Mouse (Mus musculus) cortical plate, adult 2 months (tissue): Measurements from ENCODE around the gene Ypel2.

ENCODE experiments used
- CTCF ChIP-seq: fragments of 200-500 bp; IDR thresholded peaks from 2 replicates; pipeline ENCODE4 v1.5.1; 2011; ENCODE audit warnings: mild to moderate bottlenecking, control low read depth, low read length; ENCODE audit not compliant: insufficient read depth; ENCODE audit errors: extremely low read depth
- POLR2A ChIP-seq: fragments of 200-500 bp; IDR thresholded peaks from 2 replicates; pipeline ENCODE4 v1.6.1; 2011; ENCODE audit warnings: mild to moderate bottlenecking, low read length, control low read depth; ENCODE audit not compliant: insufficient read depth; ENCODE audit errors: extremely low read depth

DNA sequence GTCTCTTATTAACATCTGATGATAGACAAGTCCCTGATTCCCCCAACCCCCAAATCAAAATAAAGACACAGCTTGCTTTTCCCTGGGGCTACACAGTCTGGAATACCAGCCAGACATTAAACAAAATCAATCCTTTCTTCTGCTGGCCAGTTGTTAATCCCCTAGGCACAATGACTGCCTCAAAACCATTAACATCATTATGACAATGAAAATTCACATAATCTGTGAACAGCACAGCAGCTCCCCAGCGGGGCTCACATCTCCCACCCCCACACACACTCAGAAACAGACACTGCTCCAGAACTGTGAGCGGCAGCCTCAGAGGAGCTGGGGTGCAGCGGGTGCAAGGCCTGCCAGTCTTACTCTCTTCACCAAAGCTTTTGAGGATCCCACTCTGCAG, 3.2 kb downstream of the Ypel2 start:
- TF ChIP-seq CTCF (no peak), POLR2A (no peak)
